Mouse (Mus musculus) c-Kit-negative CD71-positive TER-119-positive erythroid progenitor cells, embryonic 14.5 days (primary cell): ENCODE results near the gene Dmbt1.
"Not testable (repeated sequence)": the region's sequence is repeated elsewhere in the genome, so short reads cannot be mapped to it uniquely, and the experiment has no call there.

Experiments
- DNase-seq: peaks from one replicate; pipeline ENCODE4 v3.0.0-alpha.2; 2013; ENCODE audit warnings: low read depth, low spot score

Dmbt1 gene

DNA sequence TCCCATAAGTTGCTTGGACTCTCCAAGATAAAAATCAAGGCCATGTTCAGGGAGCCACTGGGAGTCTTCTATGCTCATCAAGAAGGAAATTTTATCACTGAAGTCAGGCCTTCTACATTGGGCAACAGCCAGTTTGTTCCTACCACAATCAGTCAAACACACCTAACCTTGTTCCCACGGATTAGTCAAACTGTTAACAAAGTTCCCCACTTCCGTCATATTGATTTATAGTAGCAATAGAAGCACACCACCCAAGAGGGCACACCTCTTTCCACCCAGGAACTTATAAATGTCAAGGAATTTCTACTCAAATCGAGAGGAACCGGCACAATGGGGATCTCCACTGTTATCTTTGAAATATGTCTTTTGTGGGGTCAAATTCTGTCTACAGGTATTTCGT is at the start of gene Dmbt1:
Gene Dmbt1 (plus strand): TSS at position 299 of the 400 bp plus-strand sequence.
- DNase-seq = no peak

DNA sequence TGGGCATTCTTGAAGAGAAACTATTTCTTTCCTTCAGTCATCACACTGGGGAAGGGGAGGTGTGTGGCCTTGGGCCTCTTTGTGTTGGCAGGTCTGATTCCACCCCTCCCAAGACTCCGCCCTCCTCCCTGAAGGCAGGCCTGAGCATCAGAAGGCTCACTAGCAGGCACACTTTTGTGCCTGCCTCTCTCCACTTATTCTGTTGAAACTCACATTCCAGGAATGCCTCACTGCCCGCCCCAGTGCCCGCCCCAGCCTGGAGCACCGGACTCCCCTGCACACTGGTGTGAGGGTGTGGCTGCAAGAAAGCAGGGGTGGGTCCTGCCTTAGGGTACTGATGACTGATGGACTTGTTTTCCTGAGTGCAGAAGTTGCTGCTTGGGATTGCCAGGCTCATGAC is 49.5 kb upstream of the Dmbt1 start:
- no peak for DNase-seq

DNA sequence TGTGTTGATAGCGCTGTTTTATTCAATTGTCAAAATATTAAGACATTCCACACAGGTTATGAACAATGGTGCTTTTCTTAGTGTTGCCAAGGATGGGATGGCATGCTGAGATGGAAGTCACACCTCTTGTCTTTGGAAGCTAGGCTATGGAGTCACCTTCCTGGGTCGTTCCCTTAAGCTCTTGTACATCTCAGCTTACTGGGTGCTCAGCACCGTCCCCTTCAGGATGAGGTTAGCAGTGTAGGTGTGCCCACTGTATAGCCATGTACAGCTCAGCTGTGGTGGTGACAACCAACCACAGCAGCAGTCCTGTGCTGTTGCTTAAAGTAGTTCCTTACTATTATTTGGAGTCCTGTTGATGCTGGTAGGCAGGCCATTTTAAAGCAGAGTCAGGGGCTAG is 49.0 kb upstream of the Dmbt1 start:
- no peak for DNase-seq

DNA sequence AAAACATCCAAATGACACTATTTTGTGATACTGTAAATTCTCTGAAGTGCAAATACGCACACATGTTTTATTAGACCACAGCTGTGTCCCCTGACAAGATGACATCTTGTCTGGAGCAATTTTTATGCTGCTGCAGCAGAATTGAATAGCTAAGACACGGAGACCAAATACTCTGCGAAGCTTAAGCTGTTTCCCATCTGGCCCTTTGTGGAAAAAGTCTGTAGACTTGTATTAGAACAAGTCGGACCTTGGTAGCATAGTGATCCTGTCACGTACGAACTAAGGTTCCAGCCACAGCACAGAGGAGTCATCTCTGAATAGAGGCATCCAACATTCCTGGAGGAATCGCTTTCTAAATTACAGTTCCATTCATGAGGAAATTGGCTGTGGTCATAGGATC is 47.6 kb upstream of the Dmbt1 start:
- DNase-seq = no peak

DNA sequence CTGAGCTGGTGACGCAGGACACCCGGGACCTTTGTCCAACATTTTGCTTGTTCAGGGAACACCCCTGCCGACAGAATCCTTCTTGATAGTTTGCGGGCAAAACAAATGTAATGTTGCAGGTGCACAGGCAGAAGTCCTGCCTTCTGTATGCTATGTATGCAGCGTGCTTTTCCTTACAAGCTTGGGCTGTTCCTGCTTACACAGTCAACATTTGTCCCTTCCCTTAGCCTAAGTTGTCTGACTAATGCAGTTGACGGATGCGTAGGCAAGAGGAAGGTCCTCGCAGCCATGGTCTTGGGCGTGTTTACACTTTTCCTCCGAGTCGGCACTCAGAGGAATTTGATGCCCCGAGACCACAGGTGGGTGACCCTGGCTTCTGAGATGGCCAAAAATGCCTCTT is 46.7 kb upstream of the Dmbt1 start:
- no peak for DNase-seq

DNA sequence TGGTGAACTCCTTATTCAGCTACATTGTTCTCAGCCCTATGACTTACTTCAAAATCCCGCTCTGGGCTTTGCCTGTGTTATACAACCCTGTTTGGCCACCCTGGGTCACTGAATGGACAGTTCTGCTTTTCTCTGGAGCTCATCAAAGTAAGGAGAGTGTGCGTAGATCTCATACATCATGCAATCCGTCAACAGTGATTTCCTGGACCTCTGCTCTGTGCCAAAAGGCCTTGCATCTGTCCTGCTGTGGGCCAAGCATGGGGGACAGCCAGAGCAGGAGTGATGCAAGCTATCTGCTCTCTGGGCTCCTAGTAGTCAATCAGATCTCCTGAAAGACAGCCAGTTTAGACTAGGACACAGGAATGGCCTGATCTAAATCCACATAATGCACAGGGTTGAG is 46.1 kb upstream of the Dmbt1 start:
- no peak for DNase-seq

DNA sequence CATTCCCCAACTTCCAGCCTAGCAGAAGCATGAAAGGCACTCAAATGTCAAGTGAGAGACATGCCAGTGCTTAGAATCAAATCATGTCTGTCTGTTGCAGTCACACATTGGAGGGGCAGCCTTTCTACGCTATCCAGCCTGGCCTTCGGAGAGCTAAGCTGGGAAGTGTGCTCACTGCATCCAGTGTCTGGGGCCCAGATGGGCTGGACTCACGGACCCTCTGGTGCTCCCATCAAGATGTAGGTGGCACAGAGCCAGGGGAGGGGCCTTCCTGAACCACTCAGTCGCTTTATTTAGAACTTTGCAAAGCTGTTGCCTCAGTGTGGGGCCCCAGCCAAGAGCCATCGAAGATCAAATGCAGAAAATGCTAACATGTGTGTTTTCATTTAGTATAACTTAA is 43.7 kb upstream of the Dmbt1 start:
- DNase-seq = no peak

DNA sequence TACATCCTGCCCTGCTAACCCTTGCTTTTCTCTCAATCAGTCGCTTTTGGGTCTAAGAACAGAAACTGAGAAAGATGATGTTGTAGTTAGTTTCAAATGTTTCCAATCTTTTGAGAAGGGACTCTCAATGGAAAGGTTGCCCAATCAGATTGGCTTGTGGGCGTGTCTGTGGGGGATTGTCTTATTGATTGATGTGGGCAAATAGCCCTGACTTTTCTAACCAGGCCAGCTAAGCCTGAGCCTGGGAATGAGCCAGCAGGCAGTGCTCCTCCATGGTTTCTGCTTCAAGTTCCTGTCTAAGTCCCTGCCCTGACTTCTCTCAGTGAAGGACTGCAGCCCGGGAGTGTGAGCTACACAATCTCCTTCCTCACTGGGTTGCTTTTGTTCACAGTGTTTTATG is 42.5 kb upstream of the Dmbt1 start:
- DNase-seq = no peak

DNA sequence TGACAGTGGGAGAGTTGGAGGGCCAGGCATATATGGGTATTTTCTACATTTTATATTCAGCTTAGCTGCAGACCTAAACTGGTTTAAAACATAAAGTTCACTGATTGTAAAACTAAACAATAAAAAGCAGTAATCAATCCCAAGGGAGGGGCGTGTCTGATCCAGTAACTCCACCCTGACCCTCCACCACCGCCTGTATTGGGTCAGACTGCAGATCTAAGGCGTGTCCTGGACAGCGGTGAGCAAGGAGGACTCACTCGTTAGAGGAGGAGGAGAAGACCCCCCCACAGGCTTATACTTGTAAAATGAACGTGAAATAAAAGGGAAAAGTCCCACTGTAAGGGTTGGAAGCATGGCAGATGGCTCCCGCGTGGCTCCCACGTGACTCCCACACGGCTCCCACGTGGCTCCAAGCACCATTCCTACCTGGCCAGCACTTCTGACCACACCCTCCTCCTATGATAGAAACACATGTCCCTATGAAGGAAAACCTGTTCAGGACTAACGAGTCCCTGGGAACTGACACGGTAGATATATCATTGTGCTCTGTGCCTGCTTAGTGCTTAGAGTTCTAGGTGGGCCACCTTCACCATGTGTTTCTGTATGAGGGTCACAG is 40.6 kb upstream of the Dmbt1 start:
- no peak for DNase-seq

DNA sequence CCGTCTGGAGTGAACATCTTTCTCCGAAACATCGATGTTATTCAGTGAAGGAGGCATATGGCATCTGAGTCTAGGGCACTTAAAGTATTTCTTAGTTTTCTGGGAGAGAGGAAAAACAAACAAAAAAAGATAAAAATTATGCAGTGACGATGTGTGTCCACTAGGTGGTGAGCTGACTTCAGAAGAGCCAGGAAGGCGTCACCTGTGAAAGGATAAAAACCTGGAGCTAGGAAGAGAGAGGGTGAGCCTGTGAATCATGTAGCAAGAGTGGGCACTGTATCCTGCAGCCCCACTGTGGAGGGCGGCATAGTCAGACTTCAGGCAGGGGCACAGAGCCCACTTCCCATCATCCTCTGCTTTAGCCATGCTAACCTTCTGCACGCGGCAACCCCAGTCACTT is 37.9 kb upstream of the Dmbt1 start:
- DNase-seq = no peak

DNA sequence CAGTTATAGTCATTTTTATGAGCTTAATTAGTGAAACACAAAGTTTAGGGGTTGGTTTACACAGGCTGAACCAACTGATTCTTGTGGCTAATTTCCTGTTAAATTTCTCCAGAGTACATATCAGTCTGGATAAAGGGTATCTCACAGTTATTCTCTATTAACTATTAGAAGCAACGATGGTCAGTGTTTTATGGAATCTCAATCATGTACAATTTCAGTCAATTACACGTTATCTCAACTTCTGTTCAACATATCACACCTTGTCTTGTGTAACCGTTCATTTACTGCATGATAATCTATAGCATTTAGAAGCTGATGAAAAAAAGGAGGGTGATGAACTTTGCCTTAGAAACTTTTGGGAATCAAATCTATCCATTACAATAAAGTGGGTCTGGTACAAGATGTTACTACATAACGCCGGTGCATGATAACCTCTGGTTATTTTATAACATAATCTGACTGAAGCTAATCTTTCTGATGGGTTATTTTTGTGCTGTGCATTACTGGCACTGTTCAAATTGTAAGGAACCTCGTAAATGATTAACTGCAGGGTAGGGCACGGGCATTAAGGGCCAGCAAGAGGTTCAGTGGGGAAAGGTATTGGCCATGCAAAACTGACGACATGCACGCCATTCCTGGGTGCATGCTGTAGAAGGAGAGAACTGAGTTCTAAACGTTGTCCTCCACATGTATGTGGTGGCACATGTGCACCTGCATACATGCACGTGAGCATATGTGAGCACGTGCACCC is 29.7 kb upstream of the Dmbt1 start:
- no peak for DNase-seq

DNA sequence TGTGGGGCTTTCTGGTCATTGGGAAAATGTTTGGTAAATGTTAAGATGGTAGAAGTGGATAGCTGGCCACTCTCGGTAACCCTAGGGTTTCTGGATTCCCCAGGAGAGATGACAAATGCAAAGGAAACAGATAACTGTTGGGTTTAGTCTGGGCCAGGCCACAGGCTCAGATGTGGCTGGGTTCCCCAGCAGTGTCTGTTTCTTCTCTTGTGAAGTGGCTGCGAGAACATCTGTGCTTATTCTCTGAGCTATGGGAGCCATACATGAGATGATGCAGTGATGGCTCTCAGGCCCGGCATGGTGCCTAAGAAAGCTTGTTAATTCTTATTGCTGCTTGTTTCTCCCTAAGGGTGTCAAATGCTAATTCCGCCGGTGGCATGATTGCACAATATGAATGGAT is 27.8 kb upstream of the Dmbt1 start:
- DNase-seq = no peak

DNA sequence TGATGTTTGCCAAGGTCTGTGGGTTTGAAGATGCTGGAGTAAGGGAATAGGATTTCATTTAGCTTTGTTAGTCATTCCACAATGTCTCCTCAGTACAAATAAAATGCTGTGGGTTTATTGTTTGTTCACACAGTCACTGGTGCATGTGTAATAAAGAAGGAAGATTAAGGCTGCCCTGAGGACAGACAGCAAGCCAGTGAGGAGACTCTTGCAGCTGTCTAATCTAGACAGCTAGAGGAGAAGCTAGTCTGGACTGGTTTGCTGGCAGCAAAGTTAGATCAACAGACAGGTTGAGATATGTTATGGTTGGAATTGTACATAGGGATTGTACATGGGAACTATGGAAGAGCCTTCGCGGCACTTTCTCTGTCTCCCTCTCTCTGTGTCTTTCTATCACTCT is 24.6 kb upstream of the Dmbt1 start:
- DNase-seq = no peak

DNA sequence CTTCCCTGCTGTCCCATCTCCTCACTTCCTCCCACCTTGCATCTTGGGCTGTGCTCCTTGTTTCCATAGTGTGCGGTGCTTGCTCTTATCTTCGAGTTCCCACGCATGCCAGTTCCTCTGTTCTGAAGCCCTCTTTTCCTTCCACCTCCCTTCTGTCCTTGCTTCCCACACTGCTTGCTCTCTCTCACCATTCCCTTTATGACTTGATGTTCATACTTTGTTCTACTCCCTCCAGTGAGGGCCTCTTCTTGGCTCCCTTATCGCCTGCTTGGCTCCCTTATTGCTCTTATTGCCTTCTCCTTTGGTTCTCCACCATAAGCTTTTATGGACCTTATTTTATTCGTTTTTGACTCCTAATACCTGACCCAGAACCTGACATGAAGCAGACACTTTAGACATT is 22.7 kb upstream of the Dmbt1 start:
- no peak for DNase-seq

DNA sequence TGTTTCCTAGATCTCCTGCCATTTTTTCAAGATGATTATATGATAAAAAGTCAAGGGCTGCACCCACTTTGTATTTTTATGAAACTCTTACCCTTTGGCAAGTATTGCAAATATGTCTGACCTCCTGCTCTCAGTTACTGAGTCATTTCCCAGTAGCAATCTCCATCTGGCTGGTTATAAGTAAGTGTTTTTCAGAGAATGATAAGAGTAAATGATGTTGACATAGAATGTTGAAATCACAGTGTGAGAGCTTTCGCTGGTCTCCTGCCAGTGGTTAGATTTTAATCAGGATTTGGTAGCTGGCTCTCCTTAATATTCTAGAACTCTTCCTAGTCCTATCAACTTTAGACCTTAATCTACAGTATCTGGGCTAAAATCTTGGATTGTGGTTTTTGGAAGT is 20.0 kb upstream of the Dmbt1 start:
- DNase-seq = no peak

DNA sequence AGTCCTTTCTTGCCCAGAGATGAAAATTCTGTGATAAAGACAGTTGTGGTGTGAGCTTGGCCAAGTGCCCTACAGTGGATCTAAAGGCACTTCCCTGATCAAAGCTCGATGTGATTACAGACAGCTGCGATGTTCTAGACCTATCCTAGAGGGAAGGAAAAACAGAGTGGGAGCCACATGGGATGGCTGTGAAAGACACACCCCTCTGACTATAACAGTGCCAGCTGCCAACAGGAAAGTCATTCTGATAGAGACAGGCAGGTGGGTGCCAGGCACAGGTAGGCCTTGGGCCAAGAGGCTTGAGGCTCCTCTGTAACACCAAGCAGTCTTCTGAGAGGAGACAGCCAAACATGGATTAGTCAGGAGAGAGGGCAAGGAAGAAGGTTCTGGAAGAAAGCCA is 12.7 kb upstream of the Dmbt1 start:
- DNase-seq = no peak

DNA sequence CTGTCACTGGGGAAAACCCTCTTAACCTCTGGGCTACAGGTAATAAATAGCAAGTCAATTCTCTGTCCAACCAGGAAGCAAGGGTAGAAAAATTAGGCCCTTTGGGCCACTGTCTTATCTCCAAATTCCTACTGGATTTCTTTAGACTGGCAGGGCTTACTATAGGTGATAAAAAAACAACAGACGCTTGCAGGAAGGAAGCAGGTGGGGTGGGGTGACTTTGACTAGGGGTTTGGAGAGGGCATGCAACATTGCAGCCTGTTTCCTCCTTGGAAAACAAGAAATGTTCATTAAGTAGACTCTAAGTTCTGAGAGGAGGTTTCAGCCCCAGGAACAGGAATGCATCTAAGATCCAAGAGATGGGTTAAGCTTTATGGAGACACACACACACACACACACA is 7.0 kb upstream of the Dmbt1 start:
- no peak for DNase-seq

DNA sequence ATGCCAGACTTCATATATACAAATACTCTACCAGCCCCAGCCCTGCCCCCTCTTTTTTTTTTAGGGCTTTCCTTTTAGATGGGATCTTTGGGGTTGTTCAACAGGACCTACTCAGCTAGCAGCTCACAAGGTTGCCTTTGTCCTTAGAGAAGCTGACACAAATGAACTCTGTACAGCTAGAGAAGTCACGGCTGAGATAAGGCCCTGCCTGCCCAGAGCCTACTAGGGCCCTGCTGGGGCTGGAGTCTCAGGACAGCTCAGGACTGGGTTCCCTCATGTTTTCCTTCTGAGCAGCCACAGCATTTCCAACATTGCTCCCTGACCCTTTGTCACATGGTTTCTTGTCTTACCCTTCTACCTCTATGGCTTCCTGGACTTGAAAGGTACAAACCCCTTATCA is 4.3 kb upstream of the Dmbt1 start:
- no peak for DNase-seq

DNA sequence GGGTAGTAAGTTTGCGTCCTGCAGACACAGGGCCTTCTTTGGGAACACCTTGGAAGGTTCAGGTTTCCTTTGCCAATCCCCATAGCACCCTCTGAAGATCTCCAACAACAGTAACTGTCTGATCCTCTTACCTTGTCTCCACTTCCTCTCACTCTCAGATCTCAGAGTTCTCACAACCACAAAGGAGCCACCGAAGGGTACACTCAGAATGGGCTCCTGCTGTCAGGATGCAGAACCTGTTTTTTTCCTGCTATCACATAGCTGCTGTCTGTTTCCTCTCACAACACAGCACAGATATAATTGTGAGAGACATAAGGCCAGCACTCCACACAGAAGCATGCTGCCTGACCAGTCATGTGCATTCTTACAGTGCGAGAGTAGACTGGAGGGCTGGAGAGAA is 4.5 kb downstream of the Dmbt1 start:
- no peak for DNase-seq

DNA sequence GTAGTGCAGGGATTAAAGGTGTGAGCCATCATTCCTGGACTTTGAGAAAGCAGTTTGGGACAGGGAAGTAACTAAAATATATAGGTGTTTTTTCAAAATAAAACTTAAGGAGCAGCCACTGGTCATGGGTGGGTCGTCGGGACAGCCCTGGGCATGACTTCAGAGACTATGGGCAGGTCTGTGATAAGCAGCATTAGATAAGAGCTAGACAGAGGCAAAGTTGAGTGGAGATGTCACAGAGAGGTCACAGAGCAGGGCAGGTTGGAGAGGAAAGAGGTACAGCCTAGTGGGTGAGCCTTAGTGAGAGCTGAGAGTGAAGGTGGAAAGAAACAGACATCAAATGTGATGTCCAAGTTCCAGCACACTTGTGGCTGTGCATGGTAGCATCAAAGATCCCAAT is 5.2 kb downstream of the Dmbt1 start:
- no peak for DNase-seq

DNA sequence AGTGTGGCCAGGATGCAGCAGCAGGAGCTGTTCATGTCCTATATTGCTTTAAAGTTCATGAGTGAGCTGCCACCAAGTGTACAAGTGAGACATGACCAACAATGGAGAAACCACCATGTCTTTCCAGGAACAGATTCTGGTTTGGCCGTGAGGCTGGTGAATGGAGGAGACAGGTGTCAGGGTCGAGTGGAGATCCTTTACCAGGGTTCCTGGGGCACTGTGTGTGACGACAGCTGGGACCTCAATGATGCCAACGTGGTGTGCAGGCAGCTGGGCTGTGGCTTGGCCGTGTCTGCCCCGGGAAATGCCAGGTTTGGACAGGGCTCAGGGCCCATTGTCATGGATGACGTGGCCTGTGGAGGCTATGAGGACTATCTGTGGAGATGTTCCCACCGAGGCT is 8.9 kb downstream of the Dmbt1 start:
- not testable (repeated sequence) for DNase-seq

DNA sequence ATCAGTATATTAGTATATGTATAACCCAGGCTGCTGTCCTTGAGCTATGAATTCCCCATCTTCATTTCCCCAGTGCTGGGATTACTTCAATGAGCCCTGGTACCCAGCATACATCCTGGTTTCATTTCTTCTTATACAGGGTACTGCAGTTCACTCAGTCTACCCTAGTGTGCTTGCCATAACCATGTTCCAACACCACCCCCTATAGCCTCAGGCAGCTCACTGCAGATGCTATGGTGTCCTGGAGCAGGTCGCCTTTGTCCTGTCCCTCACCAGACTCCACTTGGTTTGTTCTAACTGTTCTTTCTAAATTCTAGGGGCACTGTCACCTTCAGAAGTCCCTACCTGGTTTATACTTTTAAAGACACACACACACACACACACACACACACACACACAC is 10.8 kb downstream of the Dmbt1 start:
- no peak for DNase-seq

DNA sequence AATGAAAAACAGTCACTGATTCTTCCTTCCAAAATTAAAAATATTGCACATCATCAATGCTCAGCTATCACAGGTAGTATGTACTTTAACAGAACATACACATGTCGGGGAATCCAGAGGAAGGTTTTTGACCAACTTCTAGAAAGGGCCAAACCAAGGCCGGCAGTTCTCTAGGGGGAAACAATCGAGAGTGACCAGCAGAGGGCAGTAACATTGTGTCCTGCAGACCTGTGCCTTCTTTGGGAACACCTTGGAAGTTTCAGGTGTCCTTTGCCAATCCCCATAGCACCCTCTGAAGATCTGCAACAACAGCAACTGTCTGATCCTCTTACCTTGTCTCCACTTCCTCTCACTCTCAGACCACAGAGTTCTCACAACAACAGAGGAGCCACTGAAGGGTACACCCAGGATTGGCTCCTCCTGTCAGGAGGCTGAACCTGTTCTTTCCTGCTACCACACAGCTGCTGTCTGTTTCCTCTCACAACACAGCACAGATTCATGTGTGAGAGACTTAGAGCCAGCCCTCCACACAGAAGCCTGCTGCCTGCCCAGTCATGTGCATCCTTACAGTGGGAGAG is 13.5 kb downstream of the Dmbt1 start:
- not testable (repeated sequence) for DNase-seq
